Mouse (Mus musculus): ENCODE measurements at regions not wholly inside any gene's neighbourhood (a gene's known extent, or its start where the extent isn't known, plus 50 kb on each side); places are given as distances from the start of the nearest gene placed in this dataset.

GRCm38 (mm10) chr11:19602496-19602895 is 321.7 kb upstream of the Spred2 start:
- no peak for DNase-seq

GRCm38 (mm10) chr11:19605602-19606001 is 318.6 kb upstream of the Spred2 start:
- no peak for DNase-seq

- no peak for DNase-seq
Observed at GRCm38 (mm10) chr11:19606943-19607342, 317.2 kb upstream of the Spred2 start.

GRCm38 (mm10) chr11:19607941-19608340 is 316.2 kb upstream of the Spred2 start:
- DNase-seq: no peak

- DNase-seq: no peak
Observed at GRCm38 (mm10) chr11:19608523-19608922, 315.7 kb upstream of the Spred2 start.

GRCm38 (mm10) chr11:19610559-19610958 is 313.6 kb upstream of the Spred2 start:
- DNase-seq: no peak

GRCm38 (mm10) chr11:19611217-19611616 is 313.0 kb upstream of the Spred2 start:
- DNase-seq: no peak

GRCm38 (mm10) chr11:19616520-19616919 is 307.7 kb upstream of the Spred2 start:
- DNase-seq: no peak

- no peak for DNase-seq
Observed at GRCm38 (mm10) chr11:19619494-19619893, 304.7 kb upstream of the Spred2 start.

- DNase-seq: no peak
Observed at GRCm38 (mm10) chr11:19631055-19631695, 293.0 kb upstream of the Spred2 start.

GRCm38 (mm10) chr11:19632477-19632876 is 291.7 kb upstream of the Spred2 start:
- no peak for DNase-seq

- no peak for DNase-seq
Observed at GRCm38 (mm10) chr11:19633621-19634020, 290.6 kb upstream of the Spred2 start.

- no peak for DNase-seq
Observed at GRCm38 (mm10) chr11:19641153-19641552, 283.0 kb upstream of the Spred2 start.

- DNase-seq: no peak
Observed at GRCm38 (mm10) chr11:19644116-19644795, 279.9 kb upstream of the Spred2 start.

GRCm38 (mm10) chr11:19645106-19645505 is 279.1 kb upstream of the Spred2 start:
- no peak for DNase-seq

- no peak for DNase-seq
Observed at GRCm38 (mm10) chr11:19651522-19651921, 272.7 kb upstream of the Spred2 start.

- no peak for DNase-seq
Observed at GRCm38 (mm10) chr11:19651929-19652328, 272.2 kb upstream of the Spred2 start.

GRCm38 (mm10) chr11:19659511-19659910 is 264.7 kb upstream of the Spred2 start:
- no peak for DNase-seq

- no peak for DNase-seq
Observed at GRCm38 (mm10) chr11:19666732-19667131, 257.4 kb upstream of the Spred2 start.

- DNase-seq: peak; percentile 42
Observed at GRCm38 (mm10) chr11:19670853-19671530, 253.2 kb upstream of the Spred2 start.

- DNase-seq: no peak
Observed at GRCm38 (mm10) chr11:19673012-19673411, 251.2 kb upstream of the Spred2 start.

- no peak for DNase-seq
Observed at GRCm38 (mm10) chr11:19676514-19676913, 247.7 kb upstream of the Spred2 start.

- DNase-seq: no peak
Observed at GRCm38 (mm10) chr11:19679041-19679440, 245.1 kb upstream of the Spred2 start.

GRCm38 (mm10) chr11:19679669-19680068 is 244.5 kb upstream of the Spred2 start:
- no peak for DNase-seq
